Mouse (Mus musculus) c-Kit-positive CD71-negative TER-119-negative erythroid progenitor cells, embryonic 14.5 days (primary cell): ENCODE measurements around the gene Carmil2.

Experiments used
- DNase-seq: peaks from one replicate; pipeline ENCODE4 v3.0.0-alpha.2; 2013; ENCODE audit warnings: low read depth

Gene Carmil2

GRCm38 (mm10) chr8:105727397-105728124, 41.5 kb downstream of the Carmil2 start:
- no peak for DNase-seq

GRCm38 (mm10) chr8:105732186-105732585, 46.1 kb downstream of the Carmil2 start:
- no peak for DNase-seq

- no peak for DNase-seq
Measured at GRCm38 (mm10) chr8:105739216-105739615, 53.1 kb downstream of the Carmil2 start.

- no peak for DNase-seq
Measured at GRCm38 (mm10) chr8:105743301-105743700, 57.2 kb downstream of the Carmil2 start.
